14 mouse cellular contexts compared by ENCODE assay signal in the genomic region with DNA sequence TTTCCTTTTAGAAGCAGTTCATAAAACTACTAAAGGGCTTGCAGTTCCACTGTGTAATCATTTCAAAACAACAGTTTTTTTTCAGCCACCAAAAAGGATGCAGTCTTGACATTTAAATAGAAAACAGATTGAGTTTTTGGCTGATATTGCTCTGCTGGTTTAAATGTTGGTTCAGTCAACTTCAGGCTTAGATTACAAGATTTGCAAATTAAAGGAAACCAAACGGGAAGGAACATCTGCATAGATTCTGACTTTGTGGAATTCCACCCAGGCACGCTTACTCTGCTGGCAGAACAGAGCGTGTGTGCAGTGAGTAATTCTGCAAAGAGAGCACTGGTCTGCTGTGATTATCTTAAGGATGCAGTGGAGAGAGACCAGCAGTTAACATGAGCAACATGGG.
DNase-seq lines count a peak whose midpoint lies in the region; ATAC-seq lines count a peak whose summit lies in the region.
"Had no signal": no experiment of that assay in that cellular context is flagged by ENCODE, and none has a peak within 500 bp of the region (broad histone marks: within the 10 kb centered on the region; RNA-seq: fewer than 3 reads in every experiment).

No protein-coding gene starts in this region.

- no peak overlapping the region for H3K27ac ChIP-seq in heart, embryonic 12.5 days (ENCODE audit: poor library complexity, severe bottlenecking)
- H3K27ac ChIP-seq in stomach, embryonic 15.5 days = peak overlapping the region; percentile 54; the same call in 1 of the 2 replicates
- no peak overlapping the region for H3K27ac ChIP-seq in hindbrain, embryonic 10.5 days
- H3K27ac ChIP-seq: layer of hippocampus, adult 2 months had no signal

- H3K4me2 ChIP-seq in heart, embryonic 12.5 days = no peak overlapping the region
- no peak overlapping the region for H3K4me2 ChIP-seq in stomach, embryonic 15.5 days
- H3K4me2 ChIP-seq: midbrain, embryonic 11.5 days had no signal

- 26% methylated on average over 3 of the region's 3 CpGs for WGBS in heart, embryonic 12.5 days
- 29% methylated on average over 3 of the region's 3 CpGs for WGBS in stomach, embryonic 15.5 days
- 65% methylated on average over 3 of the region's 3 CpGs for WGBS in hindbrain, embryonic 10.5 days

- no peak for ATAC-seq in heart, embryonic 12.5 days (ENCODE audit: insufficient number of reproducible peaks, low FRiP score)
- ATAC-seq in stomach, embryonic 15.5 days (ENCODE audit: insufficient read depth, low FRiP score, low read depth) = no peak

- H3K9ac ChIP-seq in heart, embryonic 12.5 days = no peak overlapping the region
- H3K9ac ChIP-seq in stomach, embryonic 15.5 days = no peak overlapping the region

- no peak overlapping the region for H3K4me3 ChIP-seq in heart, embryonic 12.5 days
- no peak overlapping the region for H3K4me3 ChIP-seq in stomach, embryonic 15.5 days (replicated peaks)
- H3K4me3 ChIP-seq in hindbrain, embryonic 10.5 days = no peak overlapping the region
- H3K4me3 ChIP-seq: erythroblast, embryonic 14.5 days; layer of hippocampus, adult 2 months had no signal

- H3K27me3 ChIP-seq in heart, embryonic 12.5 days (replicated peaks) = no peaks in the 10 kb centered on the region
- no peaks in the 10 kb centered on the region for H3K27me3 ChIP-seq in stomach, embryonic 15.5 days (replicated peaks)
- H3K27me3 ChIP-seq in hindbrain, embryonic 10.5 days (ENCODE audit: insufficient read depth, poor library complexity, severe bottlenecking) = no peaks in the 10 kb centered on the region

- H3K36me3 ChIP-seq in heart, embryonic 12.5 days = no peaks in the 10 kb centered on the region
- no peaks in the 10 kb centered on the region for H3K36me3 ChIP-seq in stomach, embryonic 15.5 days
- no peaks in the 10 kb centered on the region for H3K36me3 ChIP-seq in hindbrain, embryonic 10.5 days

- DNase-seq in heart, adult 11 months = peak; percentile 94
- peak; percentile 11 to 22 for DNase-seq in right cerebral cortex, adult 2 months (ENCODE audit: low spot score in 2 of 2)
- DNase-seq in right cerebral cortex, postnatal 36 days (ENCODE audit: low spot score in 2 of 2) = no peak
- DNase-seq in heart, adult 9 months (ENCODE audit: low spot score in 2 of 2) = peak; percentile 35 to 51
- DNase-seq in hindbrain, embryonic 10.5 days (ENCODE audit: low spot score) = no peak
- DNase-seq in adrenal gland, adult (ENCODE audit: inconsistent age in 2 of 2, low spot score in 1 of 2) = no peak
- DNase-seq: cerebellum, adult 11 months; right cerebral cortex, postnatal 25 days; thymus, postnatal 25 days had no signal

- no peaks in the 10 kb centered on the region for H3K4me1 ChIP-seq in heart, embryonic 12.5 days (replicated peaks)
- H3K4me1 ChIP-seq in stomach, embryonic 15.5 days = no peaks in the 10 kb centered on the region; the same call in 1 of the 2 replicates
- H3K4me1 ChIP-seq in hindbrain, embryonic 10.5 days (replicated peaks) = 0 out of 2 replicates have a peak, but pooled peaks cover 8% of the 10 kb centered on the region

- H3K9me3 ChIP-seq in heart, embryonic 12.5 days (replicated peaks) = no peaks in the 10 kb centered on the region
- no peaks in the 10 kb centered on the region for H3K9me3 ChIP-seq in stomach, embryonic 15.5 days
- H3K9me3 ChIP-seq in hindbrain, embryonic 10.5 days = no peaks in the 10 kb centered on the region

Comparison
In these comparisons a context has a peak if more than half of its experiments do, and no peak if none do; other contexts are left out.
1. DNase-seq: peak in heart, adult 11 months (single experiment), right cerebral cortex, adult 2 months (2 of 2) and heart, adult 9 months (2 of 2); none in right cerebral cortex, postnatal 36 days (0 of 2), hindbrain, embryonic 10.5 days (single experiment) and adrenal gland, adult (0 of 2).